Mouse (Mus musculus): ENCODE measurements around the gene Stx19.

Gene Stx19

GRCm38 (mm10) chr16:62852464-62853252 lies 38.2 kb downstream of the Stx19 start:
- DNase-seq: no peak

GRCm38 (mm10) chr16:62853611-62854126 lies 39.2 kb downstream of the Stx19 start:
- DNase-seq: no peak

- DNase-seq: peak; percentile 53 to 66
Measured at GRCm38 (mm10) chr16:62854191-62855068, 40.0 kb downstream of the Stx19 start, which contains the start of gene Pros1. Gene Pros1 (plus strand): TSS chr16:62854307.

- no peak for DNase-seq
Measured at GRCm38 (mm10) chr16:62855385-62855784, 40.9 kb downstream of the Stx19 start.

GRCm38 (mm10) chr16:62856273-62856672 lies 41.8 kb downstream of the Stx19 start:
- no peak for DNase-seq

GRCm38 (mm10) chr16:62857498-62857897 lies 43.0 kb downstream of the Stx19 start:
- DNase-seq: no peak

- DNase-seq: peak in 1 of 2 experiments; percentile 8
Measured at GRCm38 (mm10) chr16:62858018-62858417, 43.5 kb downstream of the Stx19 start.

GRCm38 (mm10) chr16:62860140-62860539 lies 45.7 kb downstream of the Stx19 start:
- no peak for DNase-seq

GRCm38 (mm10) chr16:62861455-62861854 lies 47.0 kb downstream of the Stx19 start:
- no peak for DNase-seq

GRCm38 (mm10) chr16:62872688-62873117 lies 58.2 kb downstream of the Stx19 start:
- no peak for DNase-seq

GRCm38 (mm10) chr16:62873180-62873579 lies 58.7 kb downstream of the Stx19 start:
- DNase-seq: no peak

All from cerebellum, postnatal 10 days (tissue).